Comparison of ENCODE assay signal across 17 mouse cellular contexts in the genomic region with DNA sequence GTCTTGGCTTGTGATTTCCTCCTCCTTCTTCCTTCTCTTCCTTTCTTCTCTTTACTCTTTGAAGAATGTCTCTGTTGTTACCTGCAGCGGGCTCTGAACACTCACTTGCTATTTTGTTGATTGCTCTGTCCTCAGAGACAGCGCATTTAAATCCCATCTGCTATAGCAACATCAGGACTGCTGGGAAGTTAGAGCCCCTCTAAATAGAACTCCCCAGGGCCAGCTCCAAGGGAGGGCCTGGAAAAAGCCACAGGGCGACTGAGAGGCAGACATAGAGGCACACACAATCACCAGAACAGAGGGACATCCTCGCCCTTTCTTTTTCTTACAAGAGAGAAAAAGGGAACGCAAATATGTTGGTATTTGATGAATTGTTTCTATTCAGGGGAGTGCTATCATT.
"Had no signal": no experiment of that assay in that cellular context is flagged by ENCODE, and none has a peak within 500 bp of the region (broad histone marks: within the 10 kb centered on the region; RNA-seq: fewer than 3 reads in every experiment).

No protein-coding gene starts in this region.

- ATAC-seq: intestine, postnatal 0 days; liver, postnatal 0 days; lung, postnatal 0 days had no signal

- H3K4me1 ChIP-seq: kidney, embryonic 15.5 days; limb, embryonic 12.5 days; limb, embryonic 15.5 days had no signal

- H3K9me3 ChIP-seq: kidney, embryonic 15.5 days; limb, embryonic 12.5 days; limb, embryonic 15.5 days had no signal

- H3K4me2 ChIP-seq: kidney, embryonic 15.5 days; limb, embryonic 12.5 days; limb, embryonic 15.5 days; liver, embryonic 11.5 days; lung, embryonic 14.5 days had no signal

- H3K27ac ChIP-seq: kidney, embryonic 15.5 days; limb, embryonic 12.5 days; limb, embryonic 15.5 days; liver, embryonic 14.5 days; macrophage had no signal

- H3K9ac ChIP-seq: kidney, embryonic 15.5 days; limb, embryonic 12.5 days; limb, embryonic 15.5 days; liver, embryonic 14.5 days; liver, postnatal 0 days; lung, embryonic 14.5 days had no signal

- H3K36me3 ChIP-seq: kidney, embryonic 15.5 days; limb, embryonic 12.5 days; limb, embryonic 15.5 days had no signal

- H3K4me3 ChIP-seq: kidney, embryonic 15.5 days; limb, embryonic 12.5 days; limb, embryonic 15.5 days; myocyte had no signal

- DNase-seq: kidney, adult 8-10 months; kidney, postnatal 10 days; kidney, postnatal 36 days; left cerebral cortex, postnatal 4 days; liver, postnatal 0 days; lung, embryonic 14.5 days; thymus, adult 18-20 months; thymus, postnatal 36 days had no signal

- H3K27me3 ChIP-seq: kidney, embryonic 15.5 days; limb, embryonic 15.5 days had no signal
